Mouse (Mus musculus): ENCODE data around the gene Tbx1. TPM values are rescaled to one million over a fixed set of nuclear protein-coding genes. Genes with fewer than 3 reads are reported as not detected.

Tbx1 gene
- total and polyA plus RNA-seq, 3 experiments, result not detected

GRCm38 (mm10) chr16:18598006-18598405 lies 7.5 kb upstream of the Tbx1 start:
- H3K36me3 ChIP-seq (ENCODE audit: control insufficient read depth in 1 of 2, insufficient read depth in 2 of 2, low read length in 2 of 2), result no peaks in the 10 kb centered on the region
- H3K27me3 ChIP-seq (ENCODE audit: control insufficient read depth in 1 of 2, insufficient read depth in 2 of 2, low read length in 2 of 2), result peaks cover 1 to 2% of the 10 kb centered on the region in 2 experiments; a peak in 3 of 4 replicates
- no peaks in the 10 kb centered on the region for H3K9me3 ChIP-seq (replicated peaks; ENCODE audit: insufficient read depth, low read length)
- no peak for TF ChIP-seq ZC3H11A (IDR thresholded peaks at IDR 0.05; ENCODE audit: low read depth, low read length)
- no peak for TF ChIP-seq USF1 (IDR thresholded peaks at IDR 0.05; ENCODE audit: low read depth, low read length)
- TF ChIP-seq RCOR1 (IDR thresholded peaks at IDR 0.05; ENCODE audit: low read depth, low read length), result no peak
- TF ChIP-seq POLR2A (IDR thresholded peaks at IDR 0.05; ENCODE audit: control insufficient read depth in 1 of 2, insufficient read depth in 1 of 2, low read depth in 1 of 2, low read length in 2 of 2, poor library complexity in 1 of 2), result no peak
- no peak for TF ChIP-seq RAD21 (IDR thresholded peaks at IDR 0.05; ENCODE audit: low read depth, low read length)
- TF ChIP-seq ZMIZ1 (IDR thresholded peaks at IDR 0.05; ENCODE audit: low read depth, low read length), result no peak
- no peak for TF ChIP-seq BHLHE40 (IDR thresholded peaks at IDR 0.05; ENCODE audit: borderline replicate concordance, low read depth, low read length)
- TF ChIP-seq JUND (IDR thresholded peaks at IDR 0.05; ENCODE audit: low read depth, low read length), result no peak
- no peak for TF ChIP-seq MAFK (IDR thresholded peaks at IDR 0.05; ENCODE audit: borderline replicate concordance, low read depth, low read length)
- TF ChIP-seq MYC (IDR thresholded peaks at IDR 0.05; ENCODE audit: low read depth, low read length), result no peak
- no peak for TF ChIP-seq CHD1 (IDR thresholded peaks at IDR 0.05; ENCODE audit: low read depth, low read length)
- no peak for TF ChIP-seq ZNF384 (IDR thresholded peaks at IDR 0.05; ENCODE audit: low read depth, low read length)
- no peak for TF ChIP-seq GATA1 (IDR thresholded peaks at IDR 0.05; ENCODE audit: low read depth, low read length)
- no peaks in the 10 kb centered on the region for H3K4me1 ChIP-seq (ENCODE audit: control insufficient read depth in 1 of 2, insufficient read depth in 2 of 2, low read length in 2 of 2)
- no peak overlapping the region for H3K9ac ChIP-seq (ENCODE audit: control insufficient read depth, low read depth, low read length, poor library complexity, severe bottlenecking)
- no peak overlapping the region for H3K4me3 ChIP-seq (ENCODE audit: control insufficient read depth in 1 of 2, insufficient read depth in 1 of 2, low read depth in 2 of 2, low read length in 2 of 2)
- H3K79me2 ChIP-seq (ENCODE audit: control insufficient read depth, insufficient read depth, low read length, poor library complexity), result no peaks in the 10 kb centered on the region
- no peak overlapping the region for H3K27ac ChIP-seq (ENCODE audit: control insufficient read depth, low read depth, low read length)
- peak; percentile 19 for DNase-seq (ENCODE audit: low read depth, low spot score)

DNA sequence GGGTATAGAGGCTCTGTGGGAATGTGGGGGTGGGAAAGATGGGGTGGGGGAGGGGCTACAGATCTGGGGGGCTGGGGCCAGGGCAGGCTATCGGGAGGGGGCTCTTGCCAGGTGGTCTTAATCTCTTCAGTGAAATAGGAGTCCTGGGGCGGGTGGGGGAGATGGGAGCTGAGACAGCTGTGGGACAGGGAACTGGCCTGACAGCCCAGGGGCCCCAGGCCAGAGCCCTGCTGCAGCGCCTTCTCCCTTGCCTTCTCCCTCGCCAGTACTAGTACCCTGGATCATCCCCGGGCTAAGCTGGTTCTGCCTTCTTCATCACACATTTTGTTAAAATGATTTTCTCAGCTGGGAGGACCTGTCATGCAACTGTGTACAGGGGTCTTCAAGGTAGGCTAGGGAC lies 5.8 kb upstream of the Tbx1 start:
- Histone ChIP-seq H3K36me3 (ENCODE audit: control insufficient read depth in 1 of 2, insufficient read depth in 2 of 2, low read length in 2 of 2) (no peaks in the 10 kb centered on the region), H3K79me2 (ENCODE audit: control insufficient read depth, insufficient read depth, low read length, poor library complexity) (no peaks in the 10 kb centered on the region), H3K9ac (ENCODE audit: control insufficient read depth, low read depth, low read length, poor library complexity, severe bottlenecking) (no peak overlapping the region), H3K4me1 (ENCODE audit: control insufficient read depth in 1 of 2, insufficient read depth in 2 of 2, low read length in 2 of 2) (no peaks in the 10 kb centered on the region), H3K27ac (ENCODE audit: control insufficient read depth, low read depth, low read length) (no peak overlapping the region), H3K27me3 (ENCODE audit: control insufficient read depth in 1 of 2, insufficient read depth in 2 of 2, low read length in 2 of 2) (peaks cover 1 to 2% of the 10 kb centered on the region in 2 experiments; a peak in 3 of 4 replicates), H3K4me3 (ENCODE audit: control insufficient read depth in 1 of 2, insufficient read depth in 1 of 2, low read depth in 2 of 2, low read length in 2 of 2) (no peak overlapping the region), H3K9me3 (replicated peaks; ENCODE audit: insufficient read depth, low read length) (no peaks in the 10 kb centered on the region)
- no peak for DNase-seq (ENCODE audit: low read depth, low spot score)
- TF ChIP-seq RCOR1 (IDR thresholded peaks at IDR 0.05; ENCODE audit: low read depth, low read length) (no peak), MYC (IDR thresholded peaks at IDR 0.05; ENCODE audit: low read depth, low read length) (no peak), CTCF (IDR thresholded peaks at IDR 0.05 in 2 of 3, conservative IDR thresholded peaks at IDR 0.05 in 1 of 3; ENCODE audit: control insufficient read depth in 1 of 3, insufficient read depth in 1 of 3, low read depth in 2 of 3, low read length in 3 of 3, poor library complexity in 1 of 3, severe bottlenecking in 1 of 3) (no peak), CHD1 (IDR thresholded peaks at IDR 0.05; ENCODE audit: low read depth, low read length) (no peak), UBTF (IDR thresholded peaks at IDR 0.05; ENCODE audit: borderline replicate concordance, insufficient read depth, low read depth, low read length) (no peak), USF1 (IDR thresholded peaks at IDR 0.05; ENCODE audit: low read depth, low read length) (no peak), ZKSCAN1 (IDR thresholded peaks at IDR 0.05; ENCODE audit: low read depth, low read length) (no peak), MAZ (IDR thresholded peaks at IDR 0.05; ENCODE audit: low read depth, low read length) (no peak), E2F4 (IDR thresholded peaks at IDR 0.05; ENCODE audit: borderline replicate concordance, low read depth, low read length) (no peak), POLR2A (IDR thresholded peaks at IDR 0.05; ENCODE audit: control insufficient read depth in 1 of 2, insufficient read depth in 1 of 2, low read depth in 1 of 2, low read length in 2 of 2, poor library complexity in 1 of 2) (no peak), MXI1 (IDR thresholded peaks at IDR 0.05; ENCODE audit: low read depth, low read length) (no peak), POLR2AphosphoS5 (IDR thresholded peaks at IDR 0.05; ENCODE audit: borderline replicate concordance, low read depth, low read length) (no peak), TAL1 (IDR thresholded peaks at IDR 0.05; ENCODE audit: low read length) (no peak), GABPA (IDR thresholded peaks at IDR 0.05; ENCODE audit: low read depth, low read length) (no peak), NELFE (IDR thresholded peaks at IDR 0.05; ENCODE audit: low read depth, low read length) (no peak)
